Mouse (Mus musculus): ENCODE results near the gene Ugt1a6b. TPM values are rescaled to one million over a fixed set of nuclear protein-coding genes. Genes with fewer than 3 reads are reported as not detected.
"Not testable (repeated sequence)": the region's sequence is repeated elsewhere in the genome, so short reads cannot be mapped to it uniquely, and the experiment has no call there.

Gene Ugt1a6b
- total and polyA plus RNA-seq, 2 experiments from 2014 or later, result 2.0 to 2.9 TPM

DNA sequence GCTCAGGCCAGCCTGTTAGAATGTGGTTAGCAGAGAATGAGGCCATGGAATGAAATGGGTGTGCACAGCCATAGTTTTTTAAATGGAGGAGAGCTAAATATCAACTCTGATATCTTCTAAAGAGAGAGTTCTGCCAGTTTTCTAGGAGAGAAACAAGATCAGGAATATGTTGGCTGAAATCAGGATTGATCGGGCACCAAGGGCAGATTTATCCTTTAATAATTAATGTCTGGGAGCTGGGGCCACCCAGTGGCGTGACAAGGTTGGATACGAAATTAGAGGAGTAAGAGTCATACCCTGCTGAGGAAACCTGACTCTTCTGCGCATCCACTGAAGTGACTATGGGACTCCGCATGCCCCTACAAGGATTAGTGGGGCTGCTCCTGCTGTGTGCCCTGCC, 62.7 kb downstream of the Ugt1a6b start, which contains the start of gene Ugt1a5:
Gene Ugt1a5, plus strand, starts transcription at position 302 of the 400 bp plus-strand sequence.
- WGBS, result 82% methylated on average over 5 of the region's 5 CpGs
- no peaks in the 10 kb centered on the region for H3K4me1 ChIP-seq (ENCODE audit: insufficient read depth)
- ATAC-seq (no peak), DNase-seq (no peak)
- no peaks in the 10 kb centered on the region for H3K36me3 ChIP-seq (ENCODE audit: insufficient read depth)
- H3K4me2 ChIP-seq (ENCODE audit: low read depth), result no peak within 1 kb of the TSS
- no peak within 1 kb of the TSS for H3K9ac ChIP-seq
- no peaks in the 10 kb centered on the region for H3K9me3 ChIP-seq (ENCODE audit: low read length)
- no peak within 1 kb of the TSS for H3K4me3 ChIP-seq (ENCODE audit: low read depth, low read length)
- H3K27ac ChIP-seq (ENCODE audit: low read depth, low read length), result no peak within 1 kb of the TSS
- H3K27me3 ChIP-seq (ENCODE audit: insufficient read depth, low read length), result no peaks in the 10 kb centered on the region
- no peak for TF ChIP-seq CTCF (IDR thresholded peaks at IDR 0.05; ENCODE audit: low read depth)

DNA sequence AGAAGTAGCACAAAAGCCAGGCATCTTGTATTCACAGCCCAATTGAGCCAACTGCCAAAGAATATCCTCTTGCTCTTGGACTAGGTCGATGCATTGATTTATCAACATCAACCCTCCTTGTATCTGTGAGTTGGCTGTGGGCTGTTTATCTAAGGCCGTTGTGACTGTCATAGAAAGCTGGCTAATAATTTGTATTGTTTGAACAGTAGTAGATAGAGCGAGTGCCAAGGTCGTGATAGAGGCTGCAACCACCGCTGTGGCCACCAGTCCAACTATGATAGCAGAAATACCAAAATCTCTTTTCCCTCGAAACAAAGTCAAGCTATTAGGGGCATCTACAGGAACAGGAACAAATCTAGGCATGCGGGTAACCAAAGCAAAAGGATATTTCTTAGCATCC, 69.1 kb downstream of the Ugt1a6b start:
- H3K9ac ChIP-seq; H3K36me3 ChIP-seq (ENCODE audit: insufficient read depth); H3K27ac ChIP-seq (ENCODE audit: low read depth, low read length); H3K27me3 ChIP-seq (ENCODE audit: insufficient read depth, low read length); ATAC-seq; H3K4me1 ChIP-seq (ENCODE audit: insufficient read depth); H3K9me3 ChIP-seq (ENCODE audit: low read length); H3K4me3 ChIP-seq (ENCODE audit: low read depth, low read length); H3K4me2 ChIP-seq (ENCODE audit: low read depth); DNase-seq: not testable (repeated sequence)
- 92% methylated on average over 5 of the region's 7 CpGs for WGBS

DNA sequence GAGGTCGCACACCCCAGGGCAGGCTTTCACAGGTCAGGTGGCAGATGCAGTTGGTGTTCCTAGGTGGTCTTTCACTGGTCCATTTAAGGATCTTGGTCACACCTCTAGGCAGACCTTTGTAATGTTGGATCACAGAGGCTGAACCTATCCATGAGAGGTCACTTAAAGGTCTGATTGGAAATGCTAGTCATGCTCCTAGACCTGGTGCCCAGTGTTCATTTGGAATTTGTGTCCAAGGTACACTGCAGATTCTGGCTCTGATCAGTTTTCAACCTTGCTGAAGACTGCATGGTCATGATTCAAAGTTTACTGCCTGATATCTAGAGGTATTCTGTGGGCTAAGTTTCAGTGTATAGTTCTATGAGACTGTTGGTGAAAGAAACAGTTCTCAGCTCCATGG, 76.6 kb downstream of the Ugt1a6b start:
- Histone ChIP-seq H3K27me3 (ENCODE audit: insufficient read depth, low read length) (no peaks in the 10 kb centered on the region), H3K4me2 (ENCODE audit: low read depth) (no peak overlapping the region), H3K4me3 (ENCODE audit: low read depth, low read length) (no peak overlapping the region), H3K9ac (no peak overlapping the region), H3K27ac (ENCODE audit: low read depth, low read length) (no peak overlapping the region), H3K9me3 (ENCODE audit: low read length) (peaks cover 10% of the 10 kb centered on the region), H3K4me1 (ENCODE audit: insufficient read depth) (no peaks in the 10 kb centered on the region), H3K36me3 (ENCODE audit: insufficient read depth) (no peaks in the 10 kb centered on the region)
- DNase-seq, result no peak
- no peak for TF ChIP-seq CTCF (IDR thresholded peaks at IDR 0.05; ENCODE audit: low read depth)
- 95% methylated on average over 1 of the region's 1 CpGs for WGBS
- no peak for ATAC-seq

DNA sequence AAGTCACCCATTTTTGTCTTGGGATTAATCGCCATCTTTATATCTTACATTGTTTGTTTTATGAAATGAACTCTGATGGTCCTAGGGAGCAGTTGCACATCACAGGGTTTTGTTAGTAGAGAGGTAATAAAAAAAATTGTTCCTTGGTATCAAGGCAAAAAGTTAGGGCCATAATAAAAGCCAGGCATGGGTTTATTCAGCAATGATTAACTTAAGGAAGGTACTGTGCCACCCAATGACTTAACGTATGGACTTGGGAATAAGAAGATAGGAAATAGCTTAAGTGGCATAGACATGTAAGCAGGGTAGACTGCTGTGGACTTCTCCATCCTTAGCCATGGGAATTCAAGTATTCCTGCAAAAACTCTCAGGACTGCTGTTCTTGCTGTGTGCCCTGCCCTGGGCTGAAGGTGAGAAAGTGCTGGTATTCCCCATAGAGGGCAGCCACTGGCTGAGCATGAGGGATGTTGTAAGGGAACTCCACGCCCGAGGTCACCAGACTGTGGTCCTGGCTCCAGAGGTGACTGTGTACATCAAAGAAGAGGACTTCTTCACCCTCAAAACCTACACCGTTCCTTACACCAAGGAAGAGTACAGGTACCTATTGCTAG, 83.4 kb downstream of the Ugt1a6b start:
- ATAC-seq (no peak), DNase-seq (no peak)
- H3K27ac ChIP-seq (ENCODE audit: low read depth, low read length), result no peak overlapping the region
- H3K4me1 ChIP-seq (ENCODE audit: insufficient read depth), result no peaks in the 10 kb centered on the region
- H3K27me3 ChIP-seq (ENCODE audit: insufficient read depth, low read length), result no peaks in the 10 kb centered on the region
- 91% methylated on average over 5 of the region's 5 CpGs for WGBS
- no peaks in the 10 kb centered on the region for H3K9me3 ChIP-seq (ENCODE audit: low read length)
- no peak overlapping the region for H3K4me3 ChIP-seq (ENCODE audit: low read depth, low read length)
- H3K36me3 ChIP-seq (ENCODE audit: insufficient read depth), result no peaks in the 10 kb centered on the region
- H3K9ac ChIP-seq, result no peak overlapping the region
- H3K4me2 ChIP-seq (ENCODE audit: low read depth), result no peak overlapping the region
- no peak for TF ChIP-seq CTCF (IDR thresholded peaks at IDR 0.05; ENCODE audit: low read depth)

DNA sequence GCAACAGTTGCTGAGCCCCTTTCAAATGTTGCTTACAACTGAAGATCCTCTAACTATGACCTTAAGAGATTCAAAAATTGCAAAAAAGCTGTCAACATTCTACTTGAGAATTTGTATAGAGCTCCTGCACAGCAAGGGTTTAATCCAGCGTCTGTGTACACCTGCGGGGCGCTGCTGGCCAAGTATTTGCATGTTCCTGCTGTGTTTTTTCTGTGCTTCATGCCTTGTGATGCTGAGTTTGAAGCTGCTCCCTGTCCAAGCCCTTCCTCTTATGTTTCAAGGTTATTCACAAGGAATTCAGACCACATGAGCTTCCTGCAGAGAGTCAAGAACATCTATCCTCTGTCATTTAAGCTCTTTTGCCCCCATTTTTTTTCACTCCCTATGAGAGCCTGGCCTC, 89.1 kb downstream of the Ugt1a6b start:
- 75% methylated on average over 3 of the region's 3 CpGs for WGBS
- Histone ChIP-seq H3K9ac (no peak overlapping the region), H3K27ac (ENCODE audit: low read depth, low read length) (no peak overlapping the region), H3K4me3 (ENCODE audit: low read depth, low read length) (no peak overlapping the region), H3K36me3 (ENCODE audit: insufficient read depth) (no peaks in the 10 kb centered on the region), H3K4me2 (ENCODE audit: low read depth) (no peak overlapping the region), H3K27me3 (ENCODE audit: insufficient read depth, low read length) (no peaks in the 10 kb centered on the region), H3K9me3 (ENCODE audit: low read length) (no peaks in the 10 kb centered on the region), H3K4me1 (ENCODE audit: insufficient read depth) (no peaks in the 10 kb centered on the region)
- no peak for ATAC-seq
- no peak for TF ChIP-seq CTCF (IDR thresholded peaks at IDR 0.05; ENCODE audit: low read depth)
- DNase-seq, result no peak

DNA sequence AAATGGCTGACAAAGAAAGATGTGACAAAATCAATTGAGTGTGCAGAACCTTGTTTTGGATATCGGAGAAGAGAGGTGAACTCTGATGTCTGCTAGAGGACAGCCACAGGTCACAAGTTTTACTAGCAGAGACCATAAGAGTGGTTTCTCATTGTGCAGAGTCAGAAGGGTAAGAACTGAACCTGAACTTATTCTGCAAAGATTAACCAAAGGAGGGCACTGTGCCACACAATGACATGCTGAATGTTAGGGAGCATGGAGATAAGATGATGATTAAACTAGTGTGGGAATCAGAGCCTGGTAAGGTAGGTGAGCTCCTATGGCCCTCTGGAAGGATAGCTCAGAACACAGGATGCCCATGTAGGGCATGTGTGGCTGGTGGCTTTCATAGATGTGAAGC, 92.6 kb downstream of the Ugt1a6b start:
- ATAC-seq (no peak), DNase-seq (no peak)
- H3K4me1 ChIP-seq (ENCODE audit: insufficient read depth), result no peaks in the 10 kb centered on the region
- no peak overlapping the region for H3K4me2 ChIP-seq (ENCODE audit: low read depth)
- H3K4me3 ChIP-seq (ENCODE audit: low read depth, low read length), result no peak overlapping the region
- WGBS, result 83% methylated on average over 1 of the region's 1 CpGs
- no peak overlapping the region for H3K27ac ChIP-seq (ENCODE audit: low read depth, low read length)
- H3K9me3 ChIP-seq (ENCODE audit: low read length), result no peaks in the 10 kb centered on the region
- H3K9ac ChIP-seq, result no peak overlapping the region
- H3K36me3 ChIP-seq (ENCODE audit: insufficient read depth), result no peaks in the 10 kb centered on the region
- TF ChIP-seq CTCF (IDR thresholded peaks at IDR 0.05; ENCODE audit: low read depth), result no peak
- no peaks in the 10 kb centered on the region for H3K27me3 ChIP-seq (ENCODE audit: insufficient read depth, low read length)

DNA sequence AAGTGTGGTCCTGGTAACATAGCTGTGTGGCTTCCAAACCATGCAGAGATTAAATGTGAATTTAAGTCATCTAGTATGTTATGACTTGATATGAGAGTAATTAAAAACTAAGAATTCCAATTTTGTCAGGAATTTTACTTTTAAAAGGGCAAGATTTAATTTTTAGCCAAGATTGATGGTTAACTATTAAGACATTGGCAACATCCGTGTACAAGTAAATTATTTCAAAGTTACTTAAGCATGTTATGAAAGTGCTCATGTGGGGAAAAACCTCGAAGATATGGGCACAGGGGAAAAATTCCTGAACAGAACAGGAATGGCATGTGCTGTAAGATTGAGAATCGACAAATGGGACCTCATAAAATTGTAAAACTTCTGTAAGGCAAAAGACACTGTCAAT, 94.4 kb downstream of the Ugt1a6b start:
- Histone ChIP-seq H3K4me1 (ENCODE audit: insufficient read depth) (no peaks in the 10 kb centered on the region), H3K9ac (no peak overlapping the region), H3K4me2 (ENCODE audit: low read depth) (no peak overlapping the region), H3K36me3 (ENCODE audit: insufficient read depth) (no peaks in the 10 kb centered on the region), H3K27ac (ENCODE audit: low read depth, low read length) (no peak overlapping the region), H3K27me3 (ENCODE audit: insufficient read depth, low read length) (no peaks in the 10 kb centered on the region), H3K4me3 (ENCODE audit: low read depth, low read length) (no peak overlapping the region), H3K9me3 (ENCODE audit: low read length) (no peaks in the 10 kb centered on the region)
- DNase-seq (no peak), ATAC-seq (no peak)
- WGBS, result 79% methylated on average over 3 of the region's 3 CpGs
- no peak for TF ChIP-seq CTCF (IDR thresholded peaks at IDR 0.05; ENCODE audit: low read depth)

All from forebrain, postnatal 0 days (tissue).